Mouse (Mus musculus) MEL (cell line): ENCODE measurements around the gene Serpina1b.

ENCODE experiments used
- CHD2 ChIP-seq: IDR thresholded peaks from 2 replicates; pipeline ENCODE4 v1.6.1; 2011; ENCODE audit warnings: low read length, improper control_type of control experiment
- CTCF ChIP-seq, 3 experiments: IDR thresholded peaks in 2 of 3; conservative IDR thresholded peaks in 1 of 3; 2 replicates each; pipeline ENCODE4 v1.5.1; 2011 to 2012; ENCODE audit warnings: low read length in 3 of 3, low read depth in 2 of 3, mild to moderate bottlenecking in 2 of 3, improper control_type of control experiment in 1 of 3, inconsistent platforms in 1 of 3, mixed read lengths in 1 of 3, moderate library complexity in 1 of 3; ENCODE audit not compliant: control insufficient read depth in 1 of 3, insufficient read depth in 1 of 3, poor library complexity in 1 of 3, severe bottlenecking in 1 of 3
- E2F4 ChIP-seq: IDR thresholded peaks from 2 replicates; pipeline ENCODE4 v1.6.1; 2011; ENCODE audit warnings: low read depth, low read length, improper control_type of control experiment, borderline replicate concordance
- HCFC1 ChIP-seq: IDR thresholded peaks from 2 replicates; pipeline ENCODE4 v1.6.1; 2012; ENCODE audit warnings: low read depth, mild to moderate bottlenecking, inconsistent platforms, low read length, improper control_type of control experiment, moderate library complexity
- MAX ChIP-seq: IDR thresholded peaks from 2 replicates; pipeline ENCODE4 v1.6.1; 2011; ENCODE audit warnings: low read length, improper control_type of control experiment
- MXI1 ChIP-seq: IDR thresholded peaks from 2 replicates; pipeline ENCODE4 v1.6.1; 2011; ENCODE audit warnings: mild to moderate bottlenecking, low read depth, low read length, improper control_type of control experiment
- NELFE ChIP-seq: IDR thresholded peaks from 2 replicates; pipeline ENCODE4 v1.6.1; 2011; ENCODE audit warnings: low read depth, low read length, improper control_type of control experiment
- POLR2A ChIP-seq, 2 experiments: IDR thresholded peaks; 2 replicates each; pipeline ENCODE4 v1.6.1; 2011 to 2012; ENCODE audit warnings: low read length in 2 of 2, mild to moderate bottlenecking in 2 of 2, control low read depth in 1 of 2, improper control_type of control experiment in 1 of 2, low read depth in 1 of 2, moderate library complexity in 1 of 2; ENCODE audit not compliant: control insufficient read depth in 1 of 2, insufficient read depth in 1 of 2, poor library complexity in 1 of 2
- POLR2AphosphoS5 ChIP-seq: IDR thresholded peaks from 2 replicates; pipeline ENCODE4 v1.6.1; 2012; ENCODE audit warnings: low read depth, borderline replicate concordance, mild to moderate bottlenecking, inconsistent platforms, low read length, moderate library complexity, mixed read lengths
- SMC3 ChIP-seq: IDR thresholded peaks from 2 replicates; pipeline ENCODE4 v1.6.1; 2011; ENCODE audit warnings: low read depth, low read length, improper control_type of control experiment
- TAL1 ChIP-seq: IDR thresholded peaks from 2 replicates; pipeline ENCODE4 v1.6.1; 2012; ENCODE audit warnings: mild to moderate bottlenecking, inconsistent platforms, low read length, moderate library complexity, mixed read lengths
- UBTF ChIP-seq: IDR thresholded peaks from 2 replicates; pipeline ENCODE4 v1.6.1; 2012; ENCODE audit warnings: low read depth, mild to moderate bottlenecking, inconsistent platforms, low read length, improper control_type of control experiment, moderate library complexity, borderline replicate concordance; ENCODE audit not compliant: insufficient read depth
- ZMIZ1 ChIP-seq: IDR thresholded peaks from 2 replicates; pipeline ENCODE4 v1.6.1; 2012; ENCODE audit warnings: low read depth, mild to moderate bottlenecking, inconsistent platforms, low read length, improper control_type of control experiment, moderate library complexity

DNA sequence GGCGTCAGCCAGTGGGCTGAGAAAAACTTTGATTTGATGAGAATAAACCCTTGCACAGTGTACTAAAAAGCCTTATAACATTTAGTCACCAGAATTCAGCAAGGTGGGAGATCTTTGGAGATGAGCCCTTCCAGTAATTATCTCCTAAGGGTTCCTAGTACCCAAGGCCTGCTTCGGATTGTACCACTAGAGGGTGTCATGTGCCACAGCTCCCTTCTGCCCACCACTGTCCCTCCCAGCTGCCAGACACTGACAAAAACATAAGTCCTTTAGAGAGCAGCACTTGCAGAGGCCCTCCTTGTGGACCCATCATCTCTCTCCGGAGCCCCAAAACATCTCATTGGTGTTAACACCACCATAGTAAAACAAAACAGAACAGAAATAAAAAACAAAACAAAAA, 118.6 kb downstream of the Serpina1b start:
- no peak for TF ChIP-seq POLR2A (IDR thresholded peaks at IDR 0.05; ENCODE audit: control insufficient read depth in 1 of 2, insufficient read depth in 1 of 2, low read depth in 1 of 2, low read length in 2 of 2, poor library complexity in 1 of 2)
- TF ChIP-seq POLR2AphosphoS5: no peak
- no peak for TF ChIP-seq E2F4
- TF ChIP-seq NELFE: no peak
- TF ChIP-seq TAL1: no peak
- no peak for TF ChIP-seq CTCF (IDR thresholded peaks at IDR 0.05 in 2 of 3, conservative IDR thresholded peaks at IDR 0.05 in 1 of 3; ENCODE audit: control insufficient read depth in 1 of 3, insufficient read depth in 1 of 3, low read depth in 2 of 3, low read length in 3 of 3, poor library complexity in 1 of 3, severe bottlenecking in 1 of 3)
- no peak for TF ChIP-seq HCFC1
- no peak for TF ChIP-seq UBTF
- no peak for TF ChIP-seq ZMIZ1
- no peak for TF ChIP-seq CHD2
- no peak for TF ChIP-seq MXI1
- TF ChIP-seq MAX: no peak
- no peak for TF ChIP-seq SMC3
